Mouse (Mus musculus): ENCODE data around the gene Amph. TPM values are rescaled to one million over a fixed set of nuclear protein-coding genes. Genes with fewer than 3 reads are reported as not detected.
A peak's percentile ranks its signal among the peaks of the same experiment; 100 is the strongest.

The Amph gene
- total RNA-seq, 2 experiments from 2014 or later = not detected

DNA sequence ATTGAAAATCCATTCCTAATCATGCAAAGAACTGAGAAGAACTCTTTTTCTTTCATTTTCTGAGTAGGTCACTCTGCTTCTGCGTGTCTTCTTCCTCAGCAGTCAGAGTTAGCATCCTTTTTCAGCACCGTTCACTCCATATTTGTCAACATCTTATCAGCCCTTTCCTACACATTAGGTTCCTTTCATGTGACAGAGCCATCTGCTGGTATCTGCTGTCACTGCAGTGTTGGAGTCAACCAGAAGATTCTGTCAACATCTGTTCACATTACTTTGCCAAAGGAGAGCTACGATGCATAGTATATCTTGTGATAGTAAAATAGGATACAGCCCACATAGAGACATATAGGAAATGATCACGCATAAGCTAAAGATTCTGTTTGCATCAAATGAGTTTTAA, 185.8 kb downstream of the Amph start:
- ATAC-seq (replicated peaks; ENCODE audit: low FRiP score, poor library complexity, severe bottlenecking) = peak; percentile 88

GRCm38 (mm10) chr13:19137212-19137611, 189.2 kb downstream of the Amph start:
- ATAC-seq (replicated peaks; ENCODE audit: low FRiP score, poor library complexity, severe bottlenecking) = no peak

- ATAC-seq (replicated peaks; ENCODE audit: low FRiP score, poor library complexity, severe bottlenecking) = no peak
Observed at GRCm38 (mm10) chr13:19137932-19138331, 189.9 kb downstream of the Amph start.

- no peak for ATAC-seq (replicated peaks; ENCODE audit: low FRiP score, poor library complexity, severe bottlenecking)
Observed at GRCm38 (mm10) chr13:19138550-19138949, 190.5 kb downstream of the Amph start.

DNA sequence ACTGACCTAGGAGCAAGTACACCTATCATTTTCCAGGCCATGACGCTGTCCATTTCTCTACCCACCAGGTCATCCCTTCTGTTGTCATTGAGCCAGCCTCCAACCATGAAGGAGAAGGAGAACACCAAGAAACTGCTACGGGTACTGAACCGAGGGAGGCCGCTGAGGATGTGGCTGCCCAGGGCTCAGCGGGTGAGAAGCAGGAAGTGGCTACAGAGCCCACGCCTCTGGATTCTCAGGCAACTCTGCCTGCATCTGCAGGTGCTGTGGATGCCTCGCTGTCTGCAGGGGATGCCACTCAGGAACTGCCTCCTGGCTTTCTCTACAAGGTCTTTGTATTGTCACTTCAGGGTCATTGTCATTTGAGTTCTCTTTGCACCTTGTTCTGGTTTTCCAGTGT, 191.1 kb downstream of the Amph start:
- ATAC-seq (replicated peaks; ENCODE audit: low FRiP score, poor library complexity, severe bottlenecking) = peak; percentile 43; the same call in 1 of the 2 replicates

DNA sequence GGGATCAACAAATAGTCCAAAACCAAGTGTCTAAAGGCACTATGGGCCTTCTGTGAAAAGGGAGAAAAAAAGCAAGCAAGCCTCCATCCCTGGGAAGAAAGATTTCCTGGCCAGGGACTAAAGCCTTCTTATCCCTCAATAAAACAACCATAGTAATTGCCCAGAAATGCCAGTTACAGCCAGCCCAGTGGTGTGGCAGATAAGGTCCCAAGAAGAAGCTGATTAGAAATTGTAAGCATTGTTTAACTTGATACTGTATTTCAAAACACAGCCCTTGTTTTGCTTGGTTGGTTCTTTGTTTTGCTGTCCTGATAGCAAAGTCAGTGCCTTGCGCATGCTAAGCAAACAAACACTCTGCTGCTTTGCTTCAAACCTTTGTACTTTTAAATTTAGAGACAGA, 191.8 kb downstream of the Amph start:
- no peak for ATAC-seq (replicated peaks; ENCODE audit: low FRiP score, poor library complexity, severe bottlenecking)

DNA sequence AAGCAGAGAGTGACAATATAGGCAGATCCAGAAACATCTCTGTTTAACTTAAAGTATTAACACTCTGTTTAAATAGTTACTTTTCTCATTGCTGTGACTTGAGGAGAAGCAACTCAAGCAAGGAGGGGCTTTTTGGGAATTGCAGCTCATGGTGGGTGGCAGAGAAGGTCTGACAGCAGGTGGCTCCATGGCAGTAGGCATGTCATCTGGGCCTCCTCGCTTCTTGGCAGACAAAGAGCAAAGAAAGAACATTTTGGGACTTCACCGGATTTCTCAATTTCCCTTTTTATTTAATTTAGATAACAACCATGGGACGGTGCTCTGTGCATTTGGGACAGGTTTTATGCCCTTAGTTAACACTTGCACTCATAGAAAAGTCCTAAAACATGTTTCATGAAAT, 195.8 kb downstream of the Amph start:
- ATAC-seq (replicated peaks; ENCODE audit: low FRiP score, poor library complexity, severe bottlenecking) = no peak

DNA sequence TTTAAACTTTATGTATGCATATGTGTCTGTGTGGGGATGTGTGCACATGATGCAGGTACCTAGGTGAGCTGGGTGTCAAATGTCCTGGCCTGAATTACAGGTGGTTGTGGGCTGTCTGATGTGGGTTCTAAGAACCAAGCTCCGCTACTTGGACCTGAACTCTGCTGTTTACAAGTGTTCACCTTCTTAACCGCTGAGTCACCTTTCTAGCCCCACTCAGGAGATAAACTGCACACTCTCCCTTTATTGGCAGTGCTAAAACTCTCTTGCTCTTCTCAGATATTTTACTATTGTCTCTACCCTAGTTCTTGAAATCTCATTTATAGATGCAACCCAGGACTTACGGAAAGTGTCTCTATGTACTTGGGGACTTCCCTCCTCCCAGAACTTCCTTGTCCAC, 199.5 kb downstream of the Amph start:
- 0 out of 2 replicates have a peak, but pooled peaks have one; percentile 31 for ATAC-seq (replicated peaks; ENCODE audit: low FRiP score, poor library complexity, severe bottlenecking)

DNA sequence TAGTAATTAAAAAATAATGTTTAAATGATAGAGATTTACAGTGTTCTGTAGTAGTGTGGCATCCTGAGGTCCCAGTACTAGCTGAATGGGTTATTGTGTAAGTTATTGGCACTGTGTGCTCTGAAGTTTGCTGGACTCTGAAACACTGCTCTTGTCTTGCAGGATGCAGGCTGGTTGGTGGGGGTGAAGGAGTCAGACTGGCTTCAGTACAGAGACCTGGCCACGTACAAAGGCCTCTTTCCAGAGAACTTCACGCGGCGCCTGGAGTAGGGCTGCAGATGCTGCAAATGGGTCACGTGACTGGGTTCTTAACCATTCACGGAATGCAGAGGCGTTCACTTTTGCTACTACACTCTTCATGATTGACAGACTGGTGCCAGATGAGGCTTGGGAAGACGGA, 201.6 kb downstream of the Amph start:
- no peak for ATAC-seq (replicated peaks; ENCODE audit: low FRiP score, poor library complexity, severe bottlenecking)

DNA sequence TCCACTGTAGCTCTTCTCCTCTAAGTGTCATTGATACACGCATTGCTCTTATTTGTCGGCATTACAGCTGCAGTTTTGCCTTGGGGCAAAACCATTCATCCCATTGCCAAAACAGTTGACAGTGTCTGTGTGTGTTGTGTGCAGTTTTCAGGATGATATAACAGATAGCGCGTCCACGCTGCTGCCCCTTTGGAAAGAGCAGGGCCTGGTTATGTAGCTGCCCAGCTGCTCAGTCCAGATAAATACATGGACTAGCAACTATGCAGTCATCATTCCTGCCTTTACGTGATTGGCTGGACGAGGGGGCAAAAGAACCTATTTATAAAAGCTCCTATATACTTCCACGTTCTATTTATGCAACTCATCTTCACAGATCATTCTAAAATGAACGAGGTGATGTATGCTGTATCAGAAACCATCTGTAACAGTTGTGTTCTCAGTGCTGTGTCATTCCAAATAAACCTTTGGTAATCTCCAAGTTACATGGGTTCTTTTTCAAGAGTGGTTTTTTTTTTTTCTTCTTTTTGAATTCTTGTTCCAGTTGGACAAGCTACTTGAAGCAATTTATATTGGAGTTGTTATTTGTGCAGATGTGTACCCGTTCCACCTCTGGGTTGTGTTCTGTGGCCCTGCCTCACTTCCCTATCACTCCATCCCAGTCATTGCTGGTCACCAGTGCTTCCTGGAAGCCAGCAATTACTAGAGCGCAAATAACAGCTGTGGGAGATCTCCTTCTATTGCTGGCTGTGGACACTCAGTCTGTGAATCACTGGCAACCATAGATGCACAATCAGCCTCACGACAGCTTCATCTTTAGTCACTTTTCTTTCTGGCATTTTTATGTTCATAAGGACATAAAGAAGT, 202.7 kb downstream of the Amph start:
- ATAC-seq (replicated peaks; ENCODE audit: low FRiP score, poor library complexity, severe bottlenecking) = peak; percentile 75

GRCm38 (mm10) chr13:19152126-19152525, 204.1 kb downstream of the Amph start:
- ATAC-seq (replicated peaks; ENCODE audit: low FRiP score, poor library complexity, severe bottlenecking) = no peak

DNA sequence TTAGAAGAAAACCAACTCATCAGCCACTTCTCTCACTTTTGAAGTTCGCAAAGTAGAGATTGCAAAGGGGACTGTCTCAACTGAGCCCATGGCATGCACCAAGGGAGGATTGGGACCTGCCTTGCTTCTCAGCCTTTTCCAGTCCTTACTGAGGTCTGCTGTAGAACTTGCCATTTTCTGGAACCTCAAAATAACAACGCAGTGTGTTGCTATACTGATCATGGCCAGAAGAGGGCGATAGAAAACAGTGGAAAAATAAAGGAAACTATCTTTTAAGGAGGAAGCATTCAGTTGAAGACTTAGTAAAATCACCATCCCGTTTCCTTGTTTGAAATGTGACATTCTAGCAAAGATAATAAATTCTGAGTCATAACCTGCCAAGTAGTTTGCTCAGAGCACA, 210.5 kb downstream of the Amph start:
- 0 out of 2 replicates have a peak, but pooled peaks have one; percentile 54 for ATAC-seq (replicated peaks; ENCODE audit: low FRiP score, poor library complexity, severe bottlenecking)

- no peak for ATAC-seq (replicated peaks; ENCODE audit: low FRiP score, poor library complexity, severe bottlenecking)
Observed at GRCm38 (mm10) chr13:19160616-19161015, 212.6 kb downstream of the Amph start.

GRCm38 (mm10) chr13:19161111-19161510, 213.1 kb downstream of the Amph start:
- no peak for ATAC-seq (replicated peaks; ENCODE audit: low FRiP score, poor library complexity, severe bottlenecking)

DNA sequence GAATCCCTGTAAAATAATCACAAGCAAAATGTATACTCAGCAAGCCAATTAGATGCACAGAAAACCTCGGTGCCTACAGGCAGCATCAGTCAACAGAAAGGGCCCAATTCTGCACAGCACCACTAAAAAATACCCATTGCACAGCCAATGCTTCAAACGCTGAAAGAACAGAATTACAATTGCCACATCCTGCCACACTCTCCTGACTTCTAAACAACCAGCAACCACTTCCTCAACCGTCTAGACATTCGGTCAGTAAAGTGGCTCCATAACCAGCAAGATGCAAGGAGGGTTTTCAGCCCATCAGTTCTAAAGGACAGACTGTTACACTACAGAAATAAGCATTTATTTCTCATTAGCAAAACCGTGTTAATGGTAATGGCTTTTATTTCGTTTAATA, 214.1 kb downstream of the Amph start:
- no peak for ATAC-seq (replicated peaks; ENCODE audit: low FRiP score, poor library complexity, severe bottlenecking)

DNA sequence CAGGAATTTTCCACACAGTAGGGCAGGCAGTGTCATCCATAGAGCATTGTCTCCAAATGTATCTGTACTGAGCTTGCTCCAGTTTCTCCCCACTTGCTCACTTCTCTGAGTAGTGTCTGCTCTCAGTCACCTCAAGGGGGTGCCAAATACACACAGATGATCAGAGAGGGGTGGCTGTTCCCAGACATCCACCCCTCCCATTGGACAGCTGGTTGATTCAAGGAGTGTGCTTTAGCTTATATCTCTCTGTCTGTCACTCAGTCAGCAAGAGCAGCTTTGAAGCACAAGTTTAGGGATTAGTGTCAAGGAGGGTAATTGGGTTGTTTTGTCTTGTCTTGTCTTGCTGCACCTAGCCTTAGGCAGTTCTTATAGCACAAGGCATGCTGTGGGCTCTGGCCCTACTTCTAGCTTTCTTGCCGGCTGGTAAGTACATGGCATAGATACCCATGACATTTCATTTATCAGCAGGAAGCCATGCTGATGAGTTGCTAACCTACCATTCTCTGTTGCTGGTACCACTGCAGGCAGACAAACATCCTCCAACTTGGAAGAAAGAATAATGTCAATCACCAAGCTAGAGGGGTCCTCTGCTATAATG, 229.8 kb downstream of the Amph start:
- peak; percentile 94 for ATAC-seq (replicated peaks; ENCODE audit: low FRiP score, poor library complexity, severe bottlenecking)

DNA sequence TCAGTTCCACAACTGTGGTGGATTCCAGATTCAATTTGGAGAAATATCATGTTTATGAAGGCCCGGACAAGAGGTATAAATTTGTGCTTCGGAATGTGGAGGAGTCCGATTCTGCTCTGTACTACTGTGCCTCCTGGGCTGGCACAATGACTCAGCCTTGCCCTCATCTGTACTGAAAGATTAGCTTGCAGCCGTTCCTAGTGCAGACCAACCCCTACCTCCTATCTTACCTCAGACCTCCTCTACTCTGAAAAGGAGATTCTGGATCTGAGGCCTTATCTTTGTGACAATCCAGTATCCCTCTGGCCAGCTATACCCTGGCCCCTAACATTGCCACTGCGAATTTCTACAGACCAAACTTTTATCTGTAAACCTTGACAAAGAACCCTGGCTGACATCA, 230.3 kb downstream of the Amph start:
- ATAC-seq (replicated peaks; ENCODE audit: low FRiP score, poor library complexity, severe bottlenecking) = peak; percentile 87

DNA sequence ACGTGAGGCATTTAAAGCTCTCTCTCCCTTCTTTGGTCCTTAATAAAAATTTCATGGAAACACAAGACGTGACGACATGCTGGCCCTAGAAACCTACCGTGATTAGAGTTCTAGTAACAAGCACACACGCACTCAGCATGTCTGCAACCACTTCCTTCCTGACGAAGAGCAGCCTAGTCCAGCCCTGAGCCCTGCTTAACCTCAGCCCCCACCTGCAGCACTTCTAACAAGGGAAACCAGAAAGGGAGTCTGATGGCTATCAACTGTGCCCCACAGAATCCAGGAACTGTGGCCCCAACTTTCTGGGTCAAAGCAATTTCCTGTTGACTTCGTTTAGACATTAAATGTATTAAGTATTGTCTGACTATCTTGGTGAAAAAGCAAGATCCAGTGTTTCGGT, 234.3 kb downstream of the Amph start:
- ATAC-seq (replicated peaks; ENCODE audit: low FRiP score, poor library complexity, severe bottlenecking) = no peak

DNA sequence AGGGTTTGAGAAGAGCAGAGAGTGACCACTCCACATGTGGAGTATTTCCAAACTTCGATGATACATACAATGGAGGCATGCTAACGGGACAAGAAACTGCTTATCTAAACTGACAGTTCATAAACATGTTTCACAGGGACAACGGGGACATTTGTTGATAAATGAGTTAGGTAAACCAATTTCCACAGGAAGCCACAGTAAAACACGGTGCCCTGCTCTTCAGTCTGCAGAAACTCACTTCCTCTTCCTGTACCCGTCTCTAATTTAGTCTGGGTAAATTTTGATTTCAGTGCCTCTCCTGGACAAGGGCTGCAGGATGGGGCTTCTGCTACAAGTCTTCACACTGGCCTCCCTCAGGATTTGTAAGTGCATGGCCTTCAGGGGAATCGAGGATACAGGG, 242.0 kb downstream of the Amph start:
- ATAC-seq (replicated peaks; ENCODE audit: low FRiP score, poor library complexity, severe bottlenecking) = no peak

DNA sequence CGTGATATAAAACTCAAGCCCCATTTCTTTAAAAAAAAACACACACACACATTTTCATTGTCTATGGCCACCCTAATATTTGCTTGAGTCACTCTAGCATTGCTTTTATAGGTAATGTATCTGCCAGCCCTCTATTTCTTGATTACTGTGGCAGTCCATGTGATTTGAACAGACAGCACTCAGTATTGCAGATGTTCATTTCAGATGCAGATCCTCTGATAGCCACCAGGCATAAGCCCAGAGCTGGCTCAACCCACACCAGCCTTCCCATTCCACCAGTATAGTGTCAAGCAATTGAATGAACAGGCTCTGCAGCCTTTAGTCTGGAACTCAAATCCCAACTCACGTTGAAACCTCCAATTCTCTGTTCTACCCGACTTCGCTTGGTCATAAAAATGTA, 246.8 kb downstream of the Amph start:
- no peak for ATAC-seq (replicated peaks; ENCODE audit: low FRiP score, poor library complexity, severe bottlenecking)

DNA sequence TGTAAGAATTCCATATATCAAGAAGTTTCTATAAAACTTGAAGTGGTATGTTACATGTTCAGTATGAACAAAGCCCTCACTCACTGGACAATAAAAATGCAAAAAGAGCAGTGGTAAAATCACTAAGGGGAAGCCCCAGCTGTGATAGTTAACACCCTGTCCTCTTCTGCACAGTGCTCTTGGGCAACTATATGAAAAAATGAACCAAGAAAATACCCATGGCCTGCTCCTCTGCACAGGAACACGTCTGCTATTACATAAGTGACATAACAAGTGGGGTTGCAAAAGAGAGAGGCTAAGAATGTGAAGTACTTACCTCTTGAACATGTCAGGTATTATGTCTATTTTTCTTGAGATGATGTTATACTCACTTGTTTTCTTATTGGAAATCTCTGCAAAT, 247.5 kb downstream of the Amph start:
- ATAC-seq (replicated peaks; ENCODE audit: low FRiP score, poor library complexity, severe bottlenecking) = no peak
